Mouse (Mus musculus): Measurements from ENCODE around the gene AI597479.

- TF ChIP-seq CTCF (IDR thresholded peaks at IDR 0.05; ENCODE audit: low read depth) = peak; percentile 50
- TF ChIP-seq EP300 (IDR thresholded peaks at IDR 0.05; ENCODE audit: low read depth) = no peak
These were observed 39.8 kb downstream of the AI597479 start for GRCm38 (mm10) chr1:43138268-43138812.

Data from liver, postnatal 0 days (tissue).